Mouse (Mus musculus) brain, embryonic 14.5 days (tissue): ENCODE data around the gene Trim43a.

ENCODE experiments used
- CTCF ChIP-seq: fragments of 200-500 bp; IDR thresholded peaks from 2 replicates; pipeline ENCODE4 v1.5.1; 2012; ENCODE audit warnings: inconsistent platforms, mild to moderate bottlenecking, moderate library complexity, borderline replicate concordance; ENCODE audit not compliant: insufficient read depth, insufficient read length; ENCODE audit errors: extremely low read depth
- POLR2A ChIP-seq: fragments of 200-500 bp; IDR thresholded peaks from 2 replicates; pipeline ENCODE4 v1.6.1; 2012; ENCODE audit warnings: mild to moderate bottlenecking, inconsistent platforms, borderline replicate concordance; ENCODE audit not compliant: poor library complexity, insufficient read depth, insufficient read length, severe bottlenecking; ENCODE audit errors: extremely low read depth

- TF ChIP-seq POLR2A (no peak), CTCF (peak; percentile 26; the same call in 1 of the 2 replicates)
Measured at GRCm38 (mm10) chr9:88542816-88543215, 37.9 kb upstream of the Trim43a start.
